Mouse (Mus musculus) erythroblast, embryonic 14.5 days (primary cell): ENCODE results near the gene Adgrl1. TPM values are rescaled to one million over a fixed set of nuclear protein-coding genes. Genes with fewer than 3 reads are reported as not detected.

ENCODE experiments used
- H3K27me3 ChIP-seq: 2 replicates; pipeline ENCODE4 v1.6.1; 2012; ENCODE audit warnings: inconsistent platforms; ENCODE audit not compliant: control insufficient read depth
- H3K36me3 ChIP-seq: 2 replicates; pipeline ENCODE4 v1.6.1; 2012; ENCODE audit warnings: mild to moderate bottlenecking, inconsistent platforms; ENCODE audit not compliant: control insufficient read depth
- H3K4me1 ChIP-seq: 2 replicates; pipeline ENCODE4 v1.6.1; 2012; ENCODE audit warnings: inconsistent platforms; ENCODE audit not compliant: control insufficient read depth
- H3K4me3 ChIP-seq: replicated peaks from 2 replicates; pipeline ENCODE3; 2012; ENCODE audit warnings: moderate library complexity, mild to moderate bottlenecking, inconsistent platforms
- H3K9me3 ChIP-seq: 2 replicates; pipeline ENCODE4 v1.6.1; 2012; ENCODE audit warnings: low read length, inconsistent platforms, mixed read lengths; ENCODE audit not compliant: control insufficient read depth
- GATA1 ChIP-seq: IDR thresholded peaks from 2 replicates; pipeline ENCODE4 v1.6.1; 2012; ENCODE audit warnings: low read length, inconsistent platforms, mixed read lengths
- TAL1 ChIP-seq: IDR thresholded peaks from 3 replicates; pipeline ENCODE4 v1.6.1; 2012; ENCODE audit warnings: low read length, inconsistent platforms, mixed read lengths
- polyA plus RNA-seq: library from polyadenylated mRNA; stranded (reverse); fragments of >175 nt; gene quantifications from 2 replicates; pipeline ENCODE4 v1.2.3, GENCODE M21; 2012

Adgrl1 gene
- polyA plus RNA-seq, 1 experiment = 0.08 TPM

- Histone ChIP-seq H3K36me3 (no peaks in the 10 kb centered on the region), H3K9me3 (no peaks in the 10 kb centered on the region), H3K27me3 (peaks cover 76% of the 10 kb centered on the region), H3K4me1 (peaks cover 13% of the 10 kb centered on the region), H3K4me3 (peak overlapping the region; percentile 61)
- no peak for TF ChIP-seq TAL1
- no peak for TF ChIP-seq GATA1
Measured at GRCm38 (mm10) chr8:83900266-83900956, 506 bp downstream of the Adgrl1 start.

- Histone ChIP-seq H3K9me3 (no peaks in the 10 kb centered on the region), H3K4me1 (peaks cover 13% of the 10 kb centered on the region), H3K36me3 (no peaks in the 10 kb centered on the region), H3K4me3 (peak overlapping the region; percentile 61), H3K27me3 (peaks cover 71% of the 10 kb centered on the region)
- TF ChIP-seq GATA1 = no peak
- no peak for TF ChIP-seq TAL1
Measured at GRCm38 (mm10) chr8:83900957-83901270, 1.0 kb downstream of the Adgrl1 start.

GRCm38 (mm10) chr8:83901566-83902485 lies 1.9 kb downstream of the Adgrl1 start:
- Histone ChIP-seq H3K27me3 (peaks cover 63% of the 10 kb centered on the region), H3K9me3 (no peaks in the 10 kb centered on the region), H3K36me3 (no peaks in the 10 kb centered on the region), H3K4me1 (peaks cover 13% of the 10 kb centered on the region), H3K4me3 (no peak overlapping the region)
- TF ChIP-seq GATA1 (no peak), TAL1 (no peak)

GRCm38 (mm10) chr8:83902961-83903666 lies 3.2 kb downstream of the Adgrl1 start:
- Histone ChIP-seq H3K4me3 (no peak overlapping the region), H3K27me3 (peaks cover 50% of the 10 kb centered on the region), H3K9me3 (no peaks in the 10 kb centered on the region), H3K36me3 (no peaks in the 10 kb centered on the region), H3K4me1 (peaks cover 13% of the 10 kb centered on the region)
- no peak for TF ChIP-seq TAL1

GRCm38 (mm10) chr8:83908583-83908982 lies 8.7 kb downstream of the Adgrl1 start:
- Histone ChIP-seq H3K4me1 (no peaks in the 10 kb centered on the region), H3K4me3 (no peak overlapping the region), H3K36me3 (no peaks in the 10 kb centered on the region), H3K27me3 (no peaks in the 10 kb centered on the region), H3K9me3 (no peaks in the 10 kb centered on the region)
- no peak for TF ChIP-seq GATA1
- TF ChIP-seq TAL1 = no peak

- no peak overlapping the region for H3K4me3 ChIP-seq
- peaks cover 1% of the 10 kb centered on the region; the same call in 1 of the 2 replicates for H3K4me1 ChIP-seq
- no peaks in the 10 kb centered on the region for H3K36me3 ChIP-seq
- no peaks in the 10 kb centered on the region for H3K9me3 ChIP-seq
- TF ChIP-seq GATA1 = no peak
- TF ChIP-seq TAL1 = no peak
- no peaks in the 10 kb centered on the region for H3K27me3 ChIP-seq
Measured at GRCm38 (mm10) chr8:83909311-83909710, 9.4 kb downstream of the Adgrl1 start.

- Histone ChIP-seq H3K27me3 (no peaks in the 10 kb centered on the region), H3K9me3 (no peaks in the 10 kb centered on the region), H3K36me3 (no peaks in the 10 kb centered on the region), H3K4me3 (no peak overlapping the region), H3K4me1 (peaks cover 12% of the 10 kb centered on the region)
- no peak for TF ChIP-seq TAL1
- no peak for TF ChIP-seq GATA1
Measured at GRCm38 (mm10) chr8:83911809-83912731, 12.2 kb downstream of the Adgrl1 start.

GRCm38 (mm10) chr8:83914232-83914631 lies 14.3 kb downstream of the Adgrl1 start:
- Histone ChIP-seq H3K27me3 (no peaks in the 10 kb centered on the region), H3K4me1 (peaks cover 17% of the 10 kb centered on the region), H3K9me3 (no peaks in the 10 kb centered on the region), H3K36me3 (no peaks in the 10 kb centered on the region), H3K4me3 (no peak overlapping the region)
- no peak for TF ChIP-seq GATA1
- no peak for TF ChIP-seq TAL1
